Mouse (Mus musculus): ENCODE results near the gene Sh3bgrl2.

The Sh3bgrl2 gene

DNA sequence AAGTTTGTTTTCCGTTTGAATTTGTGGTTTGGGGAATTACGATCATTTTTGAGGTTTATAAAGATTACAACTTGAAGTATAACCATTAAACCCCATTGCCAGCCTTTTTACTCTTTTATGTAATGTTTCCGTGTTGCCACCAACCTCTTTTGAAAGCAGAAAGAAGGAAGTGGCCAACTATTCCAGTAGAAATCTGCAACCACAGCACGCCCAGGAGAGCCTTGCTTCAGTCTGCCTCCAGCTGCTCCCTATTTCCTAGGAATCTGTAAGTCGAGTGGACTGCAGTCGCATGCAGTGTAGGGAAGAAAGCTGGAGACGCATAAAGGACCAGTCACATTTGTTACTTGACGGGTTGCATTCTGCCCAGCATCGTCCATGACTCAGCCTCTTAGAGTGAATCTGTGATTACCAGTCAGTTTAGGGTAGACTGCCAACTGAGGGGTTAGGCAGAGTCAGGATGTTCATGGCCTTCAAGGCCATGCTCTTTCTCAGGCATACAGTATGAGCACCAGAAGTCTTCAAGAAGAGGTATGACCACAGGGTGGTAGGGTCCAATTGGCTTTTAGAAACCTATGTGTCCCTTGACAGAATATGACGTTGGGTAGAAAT is 43.8 kb downstream of the Sh3bgrl2 start:
- DNase-seq (ENCODE audit: low spot score), result no peak

DNA sequence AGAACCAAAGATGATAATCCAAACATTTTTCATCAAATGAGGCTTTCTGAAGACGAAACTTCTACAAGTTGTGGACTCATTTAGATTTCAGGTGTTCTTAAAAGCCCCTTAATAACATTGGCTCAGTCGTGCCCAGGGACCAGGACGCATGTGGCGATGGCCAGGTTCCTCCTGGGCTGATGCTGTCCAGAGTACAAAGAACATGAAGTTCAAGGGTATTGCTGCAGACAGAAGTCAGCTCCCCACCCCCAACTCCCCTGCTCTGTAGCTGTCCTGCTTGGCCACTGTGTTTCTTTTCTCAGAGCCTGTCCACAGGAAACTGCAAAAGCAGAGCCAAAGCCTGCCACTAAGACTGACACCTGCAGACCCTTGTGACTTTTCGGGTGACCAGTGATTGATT is 45.7 kb downstream of the Sh3bgrl2 start:
- no peak for DNase-seq (ENCODE audit: low spot score)

DNA sequence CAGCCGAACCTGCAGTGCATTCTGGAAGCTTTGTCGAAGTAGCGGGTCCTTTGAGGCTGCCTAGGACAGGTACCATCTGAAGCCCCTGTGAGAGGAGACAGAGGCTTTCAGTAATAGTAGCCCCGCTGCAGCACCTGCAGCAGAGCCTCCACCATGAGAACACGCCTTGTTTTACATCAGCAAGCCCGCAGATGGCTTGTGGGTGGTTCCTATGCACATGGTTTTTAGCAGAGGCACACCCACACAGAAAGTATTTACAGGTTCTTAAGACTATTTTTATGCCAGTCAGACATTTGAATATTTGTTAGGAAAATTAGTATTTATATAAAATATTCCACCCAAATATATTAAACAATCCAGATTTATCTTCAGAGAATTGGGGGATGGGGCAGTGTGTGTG is 48.0 kb downstream of the Sh3bgrl2 start:
- DNase-seq (ENCODE audit: low spot score), result no peak

DNA sequence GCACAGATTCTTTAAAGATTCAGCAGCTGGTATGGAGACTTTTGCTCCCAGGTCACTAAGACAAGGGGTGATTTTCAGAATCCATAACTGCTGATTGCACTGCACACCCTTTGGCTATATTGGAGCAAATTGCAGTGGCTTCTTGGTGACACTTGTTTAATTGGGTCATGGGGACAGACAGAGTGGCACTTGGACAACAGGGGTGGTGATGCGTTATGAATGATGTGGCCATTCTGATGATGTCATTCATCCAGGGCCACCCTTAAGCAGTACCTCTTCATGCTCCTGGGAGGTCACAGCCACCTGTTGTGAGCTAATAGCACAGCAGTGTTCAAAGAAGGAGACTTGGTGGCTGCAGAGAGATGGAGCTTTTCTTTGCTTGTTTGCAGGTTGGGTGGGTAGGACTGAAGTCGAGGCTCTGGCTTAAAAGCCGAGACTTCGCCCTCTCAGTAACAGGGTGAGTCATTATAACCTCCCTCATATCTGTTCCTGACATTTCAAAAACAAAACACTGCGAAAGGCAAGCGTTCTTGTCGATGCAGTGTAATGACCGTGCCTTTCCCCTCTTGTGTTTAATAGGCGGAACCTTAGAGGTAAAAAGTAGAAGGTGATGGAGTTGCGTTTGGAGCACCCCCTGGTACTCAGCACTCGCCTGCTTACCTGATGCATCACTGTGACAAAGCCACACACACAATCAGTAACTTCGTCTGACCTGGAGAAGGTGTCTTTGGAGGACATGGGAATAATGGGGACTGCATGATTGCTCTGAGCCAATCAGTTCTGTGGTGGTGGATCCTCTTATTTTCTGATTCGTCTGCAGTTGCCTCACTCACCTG is 48.7 kb downstream of the Sh3bgrl2 start:
- DNase-seq (ENCODE audit: low spot score), result no peak

DNA sequence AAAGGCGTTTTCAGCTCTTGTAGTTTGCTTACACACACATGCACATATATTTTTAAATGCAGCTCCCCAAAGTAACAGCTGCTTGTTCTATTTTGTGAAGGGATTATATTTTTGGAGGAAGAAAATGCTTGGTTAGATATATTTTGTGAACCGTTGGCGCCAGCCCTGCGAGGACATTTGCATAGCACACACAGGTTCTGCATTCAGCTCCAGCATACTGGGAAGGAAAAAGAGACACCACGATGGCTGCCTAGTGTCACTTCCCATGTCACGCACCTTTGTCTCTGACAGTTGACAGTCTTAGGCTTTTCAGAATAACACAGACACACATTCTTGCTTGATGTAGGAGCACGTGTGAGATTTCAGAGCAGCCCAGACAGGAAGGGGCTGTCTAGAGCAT is 49.9 kb downstream of the Sh3bgrl2 start:
- DNase-seq (ENCODE audit: low spot score), result no peak

DNA sequence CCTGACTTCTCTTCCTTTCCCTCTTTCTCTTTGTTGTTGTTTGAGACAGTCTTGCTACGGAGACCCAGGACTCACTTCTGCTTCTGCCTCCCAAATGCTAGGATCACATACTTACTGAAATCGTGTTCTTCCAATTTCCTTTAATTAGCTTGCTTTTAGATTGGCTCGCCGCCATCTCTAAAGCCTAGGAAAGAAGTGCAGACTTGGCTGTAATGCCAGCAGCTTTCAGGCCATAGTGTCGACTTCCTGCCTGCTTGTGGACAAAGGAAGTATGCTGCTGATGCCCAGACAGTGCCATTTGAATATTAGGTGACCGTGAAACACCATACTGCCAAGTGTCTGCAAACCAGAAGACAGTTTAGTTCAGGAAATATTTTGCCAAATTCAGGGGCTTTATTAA is 51.4 kb downstream of the Sh3bgrl2 start:
- no peak for DNase-seq (ENCODE audit: low spot score)

DNA sequence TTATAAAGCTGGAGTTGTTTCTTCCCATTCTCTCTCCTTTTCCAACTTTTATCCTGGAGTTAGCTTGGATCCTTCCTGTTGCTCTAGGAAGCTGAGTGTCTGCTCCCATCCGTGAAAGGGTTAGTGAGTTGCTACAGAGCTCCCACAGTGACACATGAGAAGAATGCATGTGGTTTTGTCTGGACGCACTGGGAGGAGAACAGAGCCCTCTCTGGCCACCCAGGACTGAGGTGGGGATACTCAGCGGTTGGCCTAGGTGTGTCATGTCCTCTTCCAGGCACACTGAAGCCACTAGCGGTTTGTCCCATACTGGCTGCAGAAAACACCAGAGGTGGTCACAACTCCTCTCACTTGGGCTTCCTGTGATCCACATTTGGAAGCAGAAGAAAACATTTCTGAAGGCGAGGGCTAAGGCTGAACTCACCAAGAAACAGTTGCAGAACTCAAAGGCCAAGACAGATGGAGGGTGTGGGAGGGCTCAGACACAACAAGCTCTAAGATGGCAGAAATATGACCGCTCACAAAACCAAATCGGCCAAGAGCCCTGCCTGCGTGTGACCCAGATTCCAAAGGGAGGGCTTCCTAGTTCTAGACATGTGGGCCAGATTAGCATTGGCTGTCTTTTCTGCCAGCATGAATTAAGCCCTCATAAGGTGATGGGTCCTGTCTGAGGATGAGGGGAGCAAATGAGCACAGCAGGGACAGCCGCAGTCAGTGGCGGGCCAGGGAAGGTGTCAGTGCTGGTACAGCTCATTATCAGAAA is 52.3 kb downstream of the Sh3bgrl2 start:
- no peak for DNase-seq (ENCODE audit: low spot score)

DNA sequence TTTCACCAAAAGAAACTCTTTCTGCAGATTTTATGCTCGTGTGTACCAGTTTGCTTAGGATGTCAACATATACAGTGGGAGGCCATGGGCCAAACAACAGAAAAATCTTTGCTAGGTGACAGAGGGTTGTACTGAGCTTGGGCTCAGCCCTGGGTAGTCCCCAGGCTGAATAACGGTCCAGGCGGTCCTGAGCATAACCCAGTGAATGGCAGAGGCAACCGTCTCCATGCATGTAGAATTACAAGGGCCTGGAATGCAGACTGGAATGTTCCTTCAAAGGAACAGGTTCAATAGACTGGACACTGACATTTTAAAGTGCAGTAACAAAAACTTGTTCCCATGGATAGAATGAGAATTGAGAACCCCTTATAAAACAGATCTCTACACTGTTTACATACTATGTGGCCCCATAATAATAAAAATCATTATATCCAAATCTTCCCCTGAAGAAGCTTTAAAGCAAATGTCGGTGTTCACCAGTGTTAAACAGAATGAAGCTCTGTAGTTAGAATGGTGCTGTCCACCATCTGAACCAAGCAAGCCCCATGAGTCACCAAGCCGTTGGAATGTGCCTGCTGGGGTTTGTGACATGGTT is 54.1 kb downstream of the Sh3bgrl2 start:
- no peak for DNase-seq (ENCODE audit: low spot score)

DNA sequence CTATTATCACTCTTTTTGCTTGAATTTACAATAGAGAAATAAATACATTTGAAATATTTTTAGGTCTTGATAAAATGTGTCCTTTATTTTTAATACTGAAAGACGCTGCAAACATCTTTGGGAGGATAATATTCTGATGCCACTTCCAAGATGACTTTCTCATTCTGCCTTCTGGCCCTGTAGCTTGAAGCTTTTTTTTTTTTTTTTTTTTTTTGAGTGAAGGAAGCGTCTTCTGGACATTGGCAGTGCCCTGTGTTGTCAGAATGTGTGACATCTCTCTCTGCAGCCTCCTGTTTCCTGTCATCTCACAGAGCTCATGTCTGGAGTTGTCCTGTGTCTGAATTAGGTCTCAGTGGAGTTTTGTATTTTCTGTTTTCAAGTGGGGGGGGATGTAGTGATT is 55.0 kb downstream of the Sh3bgrl2 start:
- no peak for DNase-seq (ENCODE audit: low spot score)

DNA sequence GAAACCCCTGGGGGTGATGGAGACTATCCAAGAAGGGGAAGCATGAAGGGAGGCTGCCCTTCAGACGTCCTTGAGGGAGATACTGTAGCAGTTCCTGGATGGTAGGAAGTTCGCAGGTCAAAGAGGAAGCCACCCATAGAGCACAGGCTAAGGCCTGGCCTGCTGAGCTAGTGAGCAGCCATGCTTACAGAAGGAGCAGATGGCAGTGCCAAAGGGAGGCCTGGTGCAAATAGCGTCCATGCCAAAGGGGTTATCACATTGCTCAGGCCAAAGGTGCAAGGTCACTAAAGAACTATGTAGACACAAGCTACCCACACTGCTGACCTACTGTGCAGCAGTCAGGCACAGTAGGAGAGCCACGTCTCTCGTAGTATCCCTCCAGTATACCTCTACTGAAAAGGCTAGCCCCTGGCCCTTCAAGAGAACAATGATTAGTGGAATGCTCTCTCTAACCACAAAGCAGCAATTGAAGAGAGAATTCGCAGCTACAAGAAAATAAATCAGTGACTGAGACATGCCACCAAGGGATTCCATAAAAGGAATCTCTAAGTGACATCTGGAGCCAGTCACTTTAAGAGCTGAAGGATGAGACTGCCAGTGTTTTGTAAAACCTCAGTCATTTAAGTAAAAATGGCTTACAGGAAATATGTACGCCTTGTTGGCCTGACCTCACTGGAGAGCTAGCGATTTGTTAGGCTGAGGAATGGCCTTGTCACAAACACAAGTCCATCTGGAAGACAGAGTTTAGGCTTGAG is 57.9 kb downstream of the Sh3bgrl2 start:
- DNase-seq (ENCODE audit: low spot score), result no peak

DNA sequence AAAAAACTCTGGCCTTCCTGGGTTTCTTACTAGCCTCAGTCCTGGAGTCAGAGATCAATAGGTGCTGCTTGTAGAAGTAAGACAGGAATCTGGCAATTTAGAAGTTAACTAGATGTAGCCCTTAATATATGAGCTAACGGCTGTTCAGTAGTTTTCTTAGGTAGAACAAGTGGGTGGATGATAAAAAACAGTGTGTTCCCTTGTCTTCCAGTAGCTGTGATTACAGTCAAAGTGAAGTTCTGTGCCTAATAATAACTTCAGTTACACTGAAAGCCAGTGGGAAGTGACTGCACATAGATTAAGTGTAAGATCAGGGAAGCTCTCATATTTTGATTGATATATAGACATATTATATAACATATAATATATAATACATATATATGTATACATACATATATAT is 60.0 kb downstream of the Sh3bgrl2 start:
- DNase-seq (ENCODE audit: low spot score), result no peak

DNA sequence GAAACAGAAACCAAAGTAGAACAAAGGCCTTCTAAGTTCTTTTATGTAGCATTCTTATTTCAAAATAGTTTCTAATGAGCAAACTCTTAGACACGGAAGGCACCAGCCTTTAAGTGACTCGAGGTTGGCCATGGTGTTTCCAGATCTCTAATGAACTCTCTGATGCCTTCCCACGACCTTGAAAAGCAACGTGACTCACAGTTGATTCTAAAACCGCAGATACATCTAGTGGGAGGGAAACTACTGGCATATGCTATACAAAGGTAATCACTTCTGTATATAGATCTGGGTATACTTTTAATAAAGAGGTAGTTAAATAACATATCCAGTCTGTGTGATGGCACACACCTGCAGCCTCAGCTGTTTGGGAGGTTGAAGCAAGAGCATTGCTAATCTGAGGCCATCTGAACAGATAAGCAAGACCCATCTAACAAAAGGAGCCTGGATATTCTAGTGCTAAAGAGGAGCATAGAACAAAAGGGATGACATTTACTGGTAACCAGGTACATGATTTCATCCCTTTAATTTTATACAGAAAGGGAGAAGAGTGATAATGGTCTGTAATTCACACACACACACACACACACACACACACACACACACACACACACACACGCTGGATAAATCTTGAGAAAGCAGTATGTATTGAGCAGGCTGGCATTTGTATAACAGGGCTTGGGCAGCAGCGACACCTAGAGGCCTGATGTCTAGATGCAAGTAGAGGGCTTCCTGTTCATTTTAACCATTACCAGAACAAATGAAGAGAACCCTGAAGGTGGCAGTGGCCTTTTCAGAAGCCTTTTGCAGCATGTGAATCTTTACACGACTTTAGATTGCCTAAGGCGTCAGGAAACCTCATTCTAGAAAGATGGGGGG is 61.5 kb downstream of the Sh3bgrl2 start:
- DNase-seq (ENCODE audit: low spot score), result peak; percentile 75

DNA sequence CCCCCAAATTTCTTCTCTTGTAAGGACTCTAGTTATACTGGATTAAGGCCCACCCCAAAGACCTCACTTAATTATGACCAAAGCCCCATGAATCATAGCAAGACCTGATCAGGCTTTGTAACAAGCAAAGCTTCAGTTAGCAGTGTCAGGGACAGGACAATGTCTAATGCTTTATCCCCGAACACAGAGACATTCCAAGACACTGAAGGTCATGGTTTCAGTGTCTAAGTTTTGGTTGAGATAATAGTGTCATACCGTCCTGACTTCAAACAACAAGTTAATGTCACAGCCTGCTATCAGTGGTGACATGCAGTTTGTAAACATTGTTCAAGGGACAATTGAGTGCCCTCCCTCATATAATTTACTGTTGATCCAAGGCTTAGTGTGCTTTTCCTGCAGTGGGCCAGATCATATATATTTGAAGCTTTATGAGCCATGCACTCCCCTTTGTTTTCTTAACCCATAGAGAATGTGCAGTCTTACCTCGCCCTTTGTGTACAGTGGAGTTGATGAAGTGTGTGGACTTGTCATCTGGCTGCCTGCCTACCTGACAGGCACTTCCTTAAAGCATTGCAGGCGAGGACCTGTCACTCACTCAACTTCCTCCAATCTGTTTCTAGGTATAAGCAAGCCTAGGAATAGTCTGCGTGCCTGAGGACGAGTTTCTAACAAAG is 67.9 kb downstream of the Sh3bgrl2 start:
- no peak for DNase-seq (ENCODE audit: low spot score)

DNA sequence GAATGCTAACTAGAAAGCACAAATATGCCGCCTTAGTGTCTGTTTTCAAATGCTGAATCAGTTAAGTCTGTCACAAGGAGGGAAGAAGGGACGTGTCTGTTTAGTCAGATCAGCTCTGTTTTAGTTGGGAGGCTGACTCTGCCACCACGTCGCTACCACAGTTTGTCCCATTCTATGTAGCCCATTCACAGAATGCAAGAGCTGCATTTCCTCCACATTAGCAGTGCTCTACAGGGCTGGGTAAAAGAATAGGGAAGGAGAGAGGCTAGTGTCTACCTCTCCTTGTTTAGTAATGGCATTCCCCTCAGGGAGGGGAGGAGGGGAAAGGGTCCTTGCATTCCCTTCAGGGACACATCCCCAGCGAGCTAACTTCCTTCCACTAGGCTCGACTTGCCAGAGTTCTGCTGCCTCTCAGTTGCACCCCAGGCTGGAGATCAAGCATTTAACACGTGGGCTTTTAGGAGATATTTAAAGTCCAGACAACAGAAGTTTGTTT is 68.5 kb downstream of the Sh3bgrl2 start:
- no peak for DNase-seq (ENCODE audit: low spot score)

DNA sequence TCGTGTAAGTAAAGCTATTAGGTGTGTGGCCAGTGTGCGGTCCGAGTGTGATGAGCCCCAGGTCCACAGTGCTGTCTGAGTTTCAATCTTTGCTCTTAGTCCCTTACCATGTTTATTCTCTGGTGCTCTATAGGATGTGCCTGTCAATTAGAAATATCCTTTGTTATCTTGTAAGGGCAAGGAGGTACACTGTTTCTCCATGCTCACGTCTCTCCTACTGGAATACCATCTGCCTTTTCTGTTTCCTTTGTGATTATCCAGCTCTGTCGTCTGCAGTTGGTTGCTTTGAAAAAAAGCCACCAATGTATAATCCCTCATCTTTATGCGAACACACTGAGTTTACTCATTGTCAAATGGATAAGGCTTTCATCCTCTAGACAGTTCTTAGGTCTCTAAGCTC is 75.3 kb downstream of the Sh3bgrl2 start:
- DNase-seq (ENCODE audit: low spot score), result no peak

DNA sequence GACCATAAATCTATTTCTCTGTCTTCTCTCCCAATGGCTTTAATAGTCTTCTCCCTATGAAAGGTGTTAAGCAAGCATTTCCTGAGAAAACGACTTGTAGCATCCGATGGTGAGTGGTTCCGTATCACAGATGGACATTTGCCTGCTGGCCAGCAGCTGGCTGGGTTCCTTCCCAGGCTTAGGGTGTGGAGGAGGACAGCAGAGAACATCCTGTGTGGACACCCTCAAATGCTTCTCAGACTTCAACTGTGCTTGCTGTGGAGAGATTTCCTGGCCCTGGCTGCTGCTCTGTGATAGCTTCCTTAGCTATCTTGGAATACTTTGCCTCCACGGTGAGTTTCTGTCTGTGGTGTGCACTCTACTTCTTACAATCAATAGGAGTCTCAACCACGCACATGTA is 76.1 kb downstream of the Sh3bgrl2 start:
- DNase-seq (ENCODE audit: low spot score), result no peak

DNA sequence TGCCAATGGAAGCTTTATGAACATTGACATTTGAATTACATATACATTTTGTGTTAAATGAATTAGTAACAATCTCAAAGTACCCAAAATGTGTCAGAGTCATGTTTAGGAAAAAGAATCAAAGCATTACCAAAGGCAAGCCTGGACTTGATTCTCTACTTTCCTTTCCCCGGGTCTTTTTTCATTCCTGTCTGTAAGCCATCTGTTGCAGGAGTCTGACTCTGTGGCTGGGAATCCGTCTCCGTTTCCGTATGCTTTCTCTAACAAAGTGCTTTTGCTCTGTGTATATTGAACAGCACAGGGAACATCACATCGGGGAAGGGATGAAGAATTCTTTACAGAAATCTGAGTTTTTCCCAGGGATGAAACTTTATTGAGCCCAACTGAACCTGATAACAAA is 77.0 kb downstream of the Sh3bgrl2 start:
- DNase-seq (ENCODE audit: low spot score), result no peak

DNA sequence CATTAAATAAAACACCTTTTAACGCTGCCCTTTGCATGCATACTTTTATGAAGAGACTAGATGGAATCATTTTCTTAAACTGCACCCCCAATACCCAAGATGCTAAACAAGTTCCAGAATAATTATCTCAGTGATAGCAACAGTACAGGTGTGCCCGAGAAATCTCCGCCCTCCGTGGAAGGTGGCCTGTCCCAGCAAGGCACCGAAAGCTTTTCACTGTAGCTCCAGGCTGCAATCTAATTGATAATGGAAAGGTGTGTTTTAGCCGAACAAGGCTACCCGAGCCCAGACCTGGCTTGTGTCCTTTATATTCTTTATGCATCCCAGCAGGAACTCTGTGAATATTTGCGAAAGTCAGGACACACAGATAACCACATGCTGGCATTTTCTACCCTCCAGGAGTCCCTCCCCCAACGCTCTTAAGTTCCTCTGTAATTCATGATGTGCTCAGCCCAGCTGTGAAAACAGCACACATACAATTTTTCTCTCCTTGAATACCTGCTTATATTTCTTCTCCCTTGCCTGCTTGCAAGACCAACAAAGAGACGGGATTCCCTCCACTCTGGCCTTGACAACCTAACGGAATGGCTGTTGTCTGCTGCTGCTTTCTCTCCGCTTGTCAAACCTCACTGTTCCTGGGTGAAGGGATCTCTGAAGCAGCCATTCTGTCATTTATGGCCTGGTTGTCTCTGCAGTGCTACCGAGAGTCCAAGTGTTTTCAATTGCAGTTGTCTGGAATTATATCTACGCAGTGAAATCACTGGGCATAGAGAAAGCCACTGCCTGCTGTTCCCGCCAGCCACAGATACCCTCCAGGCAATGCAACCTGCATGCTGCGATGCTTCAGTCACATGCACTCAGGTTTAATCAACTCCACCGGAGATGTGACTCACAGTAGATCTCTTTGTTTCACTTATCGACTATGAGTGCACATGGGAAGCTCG is 80.8 kb downstream of the Sh3bgrl2 start:
- no peak for DNase-seq (ENCODE audit: low spot score)

DNA sequence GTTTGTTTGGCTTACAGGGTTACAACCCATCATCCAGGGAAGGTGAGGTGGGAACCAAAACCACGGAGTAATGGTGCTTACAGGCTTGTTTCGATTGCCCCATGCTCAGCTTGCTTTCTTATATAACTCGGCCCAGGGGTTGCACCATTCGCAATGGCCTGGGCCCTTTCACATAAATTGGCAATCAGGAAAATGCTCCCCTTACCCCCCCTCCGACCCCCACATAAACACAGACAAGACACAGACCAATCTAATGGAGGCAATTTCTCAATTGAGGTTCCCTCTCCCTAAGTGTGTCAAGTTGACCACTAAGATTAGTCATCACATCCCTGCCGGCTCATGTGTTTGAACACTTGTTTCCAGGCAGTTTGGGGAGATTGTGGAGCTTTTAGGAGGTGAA is 82.2 kb downstream of the Sh3bgrl2 start:
- DNase-seq (ENCODE audit: low spot score), result no peak

All from urinary bladder, postnatal 25 days (tissue).